Mouse (Mus musculus): ENCODE measurements around the gene Hdgfl2.

- TF ChIP-seq EP300 (IDR thresholded peaks at IDR 0.05; ENCODE audit: low read depth) (no peak), CTCF (IDR thresholded peaks at IDR 0.05; ENCODE audit: low read depth) (0 out of 2 replicates have a peak, but pooled peaks have one; percentile 5)
These were observed 60.6 kb downstream of the Hdgfl2 start, which contains the start of gene Sema6b for GRCm38 (mm10) chr17:56139858-56140595.

All from liver, embryonic 14.5 days (tissue).